Mouse (Mus musculus) limb, embryonic 14.5 days (tissue): ENCODE measurements around the gene St8sia4. TPM values are rescaled to one million over a fixed set of nuclear protein-coding genes. Genes with fewer than 3 reads are reported as not detected.

Source experiments
- ATAC-seq: fragments of 200-750 bp; cut with Nextera tagmentation; 2 replicates; pipeline ENCODE4 v1.8.0; 2017; ENCODE audit warnings: low read depth, moderate number of reproducible peaks, moderate TSS enrichment; ENCODE audit not compliant: low FRiP score
- DNase-seq: peaks from one replicate; pipeline ENCODE4 v3.0.0-alpha.2; 2015; ENCODE audit warnings: low spot score
- H3K27ac ChIP-seq: fragments of 300-500 bp; sonication (generic); replicated peaks from 2 replicates; pipeline ENCODE4 v1.5.1; 2014; ENCODE audit warnings: low read depth, mild to moderate bottlenecking, low read length, moderate library complexity, mixed read lengths
- H3K27me3 ChIP-seq: fragments of 300-500 bp; sonication (generic); 2 replicates; pipeline ENCODE4 v1.6.1; 2014; ENCODE audit warnings: low read length, mixed read lengths; ENCODE audit not compliant: control insufficient read depth, insufficient read depth
- H3K36me3 ChIP-seq: fragments of 300-500 bp; sonication (generic); 2 replicates; pipeline ENCODE4 v1.6.1; 2014; ENCODE audit warnings: mild to moderate bottlenecking, low read length, moderate library complexity, mixed read lengths; ENCODE audit not compliant: control insufficient read depth, insufficient read depth
- H3K4me1 ChIP-seq: fragments of 300-500 bp; sonication (generic); 2 replicates; pipeline ENCODE4 v1.6.1; 2014; ENCODE audit warnings: antibody characterized with exemption, low read length, mixed read lengths; ENCODE audit not compliant: control insufficient read depth, insufficient read depth
- H3K4me2 ChIP-seq: fragments of 300-500 bp; sonication (generic); replicated peaks from 2 replicates; pipeline ENCODE4 v1.6.1; 2014; ENCODE audit warnings: low read depth, mild to moderate bottlenecking, low read length, moderate library complexity; ENCODE audit not compliant: severe bottlenecking
- H3K4me3 ChIP-seq: fragments of 300-500 bp; sonication (generic); replicated peaks from 2 replicates; pipeline ENCODE4 v1.5.1; 2014; ENCODE audit warnings: low read length
- H3K9ac ChIP-seq: fragments of 300-500 bp; sonication (generic); 2 replicates; pipeline ENCODE4 v1.6.1; 2014; ENCODE audit warnings: mild to moderate bottlenecking, low read depth, low read length, moderate library complexity; ENCODE audit not compliant: severe bottlenecking
- H3K9me3 ChIP-seq: fragments of 300-500 bp; sonication (generic); 2 replicates; pipeline ENCODE4 v1.6.1; 2016; ENCODE audit warnings: low read length; ENCODE audit not compliant: control insufficient read depth
- POLR2A ChIP-seq: fragments of 200-500 bp; IDR thresholded peaks from 2 replicates; pipeline ENCODE4 v1.8.0; 2012; ENCODE audit warnings: inconsistent platforms, mild to moderate bottlenecking, moderate library complexity, borderline replicate concordance; ENCODE audit not compliant: insufficient read depth, insufficient read length; ENCODE audit errors: extremely low read depth
- WGBS: fragments of 180-500 bp; shearing (Covaris S2); extraction: QIAGEN DNeasy Blood & Tissue Kit; methylation state at CpG from one replicate; pipeline ENCODE4 v1.1.7; 2014; 5-methylcytosine and 5-hydroxymethylcytosine counted together
- polyA plus RNA-seq, 2 experiments: library from polyadenylated mRNA; depleted of rRNA in 1 of 2; stranded (reverse) in 1 of 2; unstranded in 1 of 2; fragments of >200 nt; fragmentation: Nextera tagmentation in 1 of 2; extraction: Ambion mirVana in 1 of 2; gene quantifications; 2 replicates each; pipeline versions ENCODE4 v1.2.1 to v1.2.3; 2012 to 2014

St8sia4 gene
- polyA plus RNA-seq (2012; rRNA removed) (1.8 and 2.1 TPM in 2 replicates), polyA plus RNA-seq (2014; fragmentation: Nextera tagmentation; extraction: Ambion mirVana) (5.4 and 5.7 TPM in 2 replicates)

- peak within 1 kb of the TSS; percentile 89 for H3K4me2 ChIP-seq
- under 1% methylated on average over 52 of the region's 52 CpGs for WGBS
- H3K27ac ChIP-seq: no peak within 1 kb of the TSS
- no peaks in the 10 kb centered on the region for H3K9me3 ChIP-seq
- H3K9ac ChIP-seq: peak within 1 kb of the TSS; percentile 52
- ATAC-seq (peak; percentile 95), DNase-seq (peak; percentile 88)
- TF ChIP-seq POLR2A: 0 out of 2 replicates have a peak, but pooled peaks have one; percentile 8
- peaks cover 6% of the 10 kb centered on the region; the same call in 1 of the 2 replicates for H3K4me1 ChIP-seq
- no peaks in the 10 kb centered on the region for H3K36me3 ChIP-seq
- H3K27me3 ChIP-seq: peaks cover 19% of the 10 kb centered on the region
- peak within 1 kb of the TSS; percentile 55 for H3K4me3 ChIP-seq
Observed at GRCm38 (mm10) chr1:95667435-95668252, at the start of gene St8sia4. Gene St8sia4 (minus strand): TSS chr1:95667571.

- Histone ChIP-seq H3K9ac (no peak overlapping the region), H3K36me3 (no peaks in the 10 kb centered on the region), H3K27ac (no peak overlapping the region), H3K27me3 (no peaks in the 10 kb centered on the region), H3K9me3 (no peaks in the 10 kb centered on the region), H3K4me3 (no peak overlapping the region), H3K4me2 (no peak overlapping the region), H3K4me1 (no peaks in the 10 kb centered on the region)
- ATAC-seq (no peak), DNase-seq (no peak)
- 66% methylated on average over 3 of the region's 3 CpGs for WGBS
- no peak for TF ChIP-seq POLR2A
Observed at GRCm38 (mm10) chr1:95709181-95709580, 41.8 kb upstream of the St8sia4 start.

DNA sequence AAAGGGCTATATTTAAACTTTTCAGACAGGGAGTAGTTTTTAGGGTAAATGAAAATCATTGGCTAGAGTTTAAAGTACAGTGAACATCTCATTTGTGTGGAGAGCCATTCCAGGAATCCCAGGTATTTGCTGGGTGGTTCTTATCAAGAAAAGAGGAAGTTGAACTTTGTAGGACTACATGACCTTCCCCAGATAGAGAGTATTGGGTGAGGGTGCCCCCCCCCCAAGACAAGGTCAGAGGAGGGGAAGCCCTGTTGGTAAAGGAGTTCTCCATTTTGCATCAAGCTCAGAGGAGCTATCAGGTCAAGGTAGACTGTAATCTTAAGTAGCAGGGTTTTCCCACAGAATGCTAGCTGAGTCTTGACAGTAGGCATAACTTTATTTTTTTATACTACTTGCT lies 32.5 kb upstream of the St8sia4 start:
- Histone ChIP-seq H3K27ac (no peak overlapping the region), H3K9me3 (no peaks in the 10 kb centered on the region), H3K9ac (no peak overlapping the region), H3K4me1 (no peaks in the 10 kb centered on the region), H3K4me3 (no peak overlapping the region), H3K4me2 (no peak overlapping the region), H3K27me3 (no peaks in the 10 kb centered on the region), H3K36me3 (no peaks in the 10 kb centered on the region)
- DNase-seq (no peak), ATAC-seq (no peak)
- no peak for TF ChIP-seq POLR2A

DNA sequence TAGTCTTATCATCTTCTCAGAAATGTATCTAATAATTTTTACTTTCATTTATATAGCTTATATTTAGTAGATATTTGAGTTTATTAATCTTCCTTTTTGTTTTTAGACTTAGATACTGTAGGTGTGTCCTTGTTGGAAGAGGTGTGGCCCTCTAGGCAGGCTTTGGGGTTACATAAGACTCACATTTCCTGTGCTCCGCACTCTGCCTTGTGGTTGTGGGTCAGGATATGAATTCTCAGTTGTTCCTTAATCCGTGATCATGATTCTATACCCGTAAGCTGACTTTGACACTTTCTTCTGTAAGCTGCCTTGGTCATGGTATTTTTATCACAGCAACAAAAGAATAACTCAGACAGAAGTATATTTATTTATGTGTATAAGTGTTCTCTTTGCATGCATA lies 6.7 kb upstream of the St8sia4 start:
- TF ChIP-seq POLR2A: no peak
- H3K4me2 ChIP-seq: no peak overlapping the region
- H3K9ac ChIP-seq: no peak overlapping the region
- no peak overlapping the region for H3K4me3 ChIP-seq
- no peaks in the 10 kb centered on the region for H3K4me1 ChIP-seq
- H3K9me3 ChIP-seq: no peaks in the 10 kb centered on the region
- H3K36me3 ChIP-seq: no peaks in the 10 kb centered on the region
- H3K27me3 ChIP-seq: no peaks in the 10 kb centered on the region
- ATAC-seq (no peak), DNase-seq (no peak)
- 77% methylated on average over 3 of the region's 3 CpGs for WGBS
- no peak overlapping the region for H3K27ac ChIP-seq

DNA sequence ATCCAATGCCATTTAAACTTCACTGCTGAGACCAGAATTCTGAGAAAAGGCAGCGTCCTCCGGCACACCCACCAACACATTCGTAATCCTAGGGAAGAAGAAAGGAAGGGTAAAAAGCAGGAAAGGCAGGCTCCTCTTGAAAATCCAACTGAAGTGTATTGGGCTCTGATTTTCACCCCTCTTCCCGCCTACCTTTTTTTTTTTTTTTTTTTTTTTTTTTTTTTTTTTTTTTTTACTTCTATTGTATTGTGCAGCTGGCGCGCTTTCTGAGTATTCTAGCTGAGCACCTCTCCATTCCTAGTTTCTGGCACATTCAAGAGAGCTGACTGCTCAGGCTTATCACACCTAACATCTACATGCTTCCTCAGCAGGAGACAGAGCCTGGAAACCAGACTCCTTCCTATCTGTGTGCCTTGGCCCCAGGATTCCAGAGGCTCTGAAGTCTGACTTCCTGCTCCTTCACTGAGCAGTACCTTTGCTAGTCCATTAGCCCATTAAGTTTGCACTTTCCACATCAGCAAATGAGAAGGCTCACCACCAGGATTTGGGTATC lies 958 bp upstream of the St8sia4 start:
- 4% methylated on average over 6 of the region's 6 CpGs for WGBS
- H3K27me3 ChIP-seq: peaks cover 19% of the 10 kb centered on the region
- no peaks in the 10 kb centered on the region for H3K9me3 ChIP-seq
- 0 out of 2 replicates have a peak overlapping the region, but pooled peaks have one; percentile 52 for H3K9ac ChIP-seq
- no peaks in the 10 kb centered on the region for H3K36me3 ChIP-seq
- H3K4me1 ChIP-seq: peaks cover 6% of the 10 kb centered on the region; the same call in 1 of the 2 replicates
- TF ChIP-seq POLR2A: no peak
- H3K4me2 ChIP-seq: peak overlapping the region; percentile 89
- ATAC-seq (no peak), DNase-seq (no peak)
- H3K27ac ChIP-seq: no peak overlapping the region
- H3K4me3 ChIP-seq: peak overlapping the region; percentile 55
